Mouse (Mus musculus): ENCODE data around the gene Ctnnbip1. TPM values are rescaled to one million over a fixed set of nuclear protein-coding genes. Genes with fewer than 3 reads are reported as not detected.
"Not testable (repeated sequence)": the region's sequence is repeated elsewhere in the genome, so short reads cannot be mapped to it uniquely, and the experiment has no call there.

Ctnnbip1 gene
- polyA plus RNA-seq, 1 experiment: 16.0 TPM

DNA sequence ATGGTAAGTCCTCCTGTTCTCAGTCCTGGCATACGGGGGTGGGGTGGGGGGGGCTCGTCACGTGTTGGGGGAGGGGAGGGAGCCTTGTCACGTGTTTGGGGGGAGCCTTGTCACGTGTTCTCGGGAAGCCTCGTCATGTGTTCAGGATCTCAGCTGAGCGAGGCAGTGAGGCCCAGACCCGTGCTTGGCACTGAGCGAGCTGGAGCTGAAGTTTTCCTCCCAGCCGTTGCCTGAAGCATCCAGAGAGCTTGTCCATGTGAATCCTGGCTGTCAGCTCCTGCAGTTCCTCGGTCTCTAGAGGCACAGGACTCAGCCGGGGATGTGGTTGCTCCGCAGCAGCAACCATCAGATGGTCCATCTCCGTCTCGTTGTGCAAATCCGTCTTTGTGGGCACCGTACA lies 88.0 kb downstream of the Ctnnbip1 start:
- no peak for DNase-seq
- TF ChIP-seq POLR2A (IDR thresholded peaks at IDR 0.05; ENCODE audit: borderline replicate concordance, extremely low read depth, low read depth, low read length) (no peak), CTCF (IDR thresholded peaks at IDR 0.05; ENCODE audit: insufficient read depth, low read length) (no peak)
- 81% methylated on average over 18 of the region's 18 CpGs for WGBS
- Histone ChIP-seq H3K4me1 (ENCODE audit: control insufficient read depth, insufficient read depth, low read length) (peaks cover 8% of the 10 kb centered on the region), H3K4me3 (replicated peaks; ENCODE audit: extremely low read depth, low read depth, low read length) (no peak overlapping the region)

DNA sequence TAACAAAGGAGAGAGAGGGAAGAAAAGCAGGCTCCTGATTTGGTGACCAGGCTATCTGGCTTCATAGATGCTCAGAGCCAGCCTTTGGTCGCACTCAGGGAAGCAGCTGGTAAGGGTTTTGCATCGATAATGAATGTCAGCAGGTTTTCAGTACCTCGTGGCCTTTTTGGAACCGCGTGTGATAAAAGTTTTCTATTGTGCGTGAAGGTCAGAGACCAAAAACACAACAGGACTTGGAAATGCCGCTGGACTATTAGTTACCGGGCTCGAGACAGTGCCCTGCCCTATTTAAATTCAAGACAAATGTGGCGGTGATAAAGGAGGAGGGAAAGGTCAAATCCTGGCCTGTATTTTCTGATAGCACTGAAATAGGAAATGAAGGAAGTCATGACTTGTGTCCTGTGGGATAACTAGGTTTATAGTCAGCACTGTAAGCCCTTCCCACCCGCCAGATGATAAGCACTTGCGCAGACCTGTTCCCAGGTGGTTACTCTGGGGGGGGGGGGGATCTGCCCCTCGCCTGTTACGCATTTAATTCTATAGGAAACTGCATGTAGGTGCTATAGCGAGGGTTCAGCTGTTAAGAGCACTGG lies 88.8 kb downstream of the Ctnnbip1 start:
- no peak for DNase-seq
- 62% methylated on average over 15 of the region's 15 CpGs for WGBS
- no peak for TF ChIP-seq CTCF (IDR thresholded peaks at IDR 0.05; ENCODE audit: insufficient read depth, low read length)
- no peak for TF ChIP-seq POLR2A (IDR thresholded peaks at IDR 0.05; ENCODE audit: borderline replicate concordance, extremely low read depth, low read depth, low read length)
- Histone ChIP-seq H3K4me3 (replicated peaks; ENCODE audit: extremely low read depth, low read depth, low read length) (no peak overlapping the region), H3K4me1 (ENCODE audit: control insufficient read depth, insufficient read depth, low read length) (peaks cover 8% of the 10 kb centered on the region)

DNA sequence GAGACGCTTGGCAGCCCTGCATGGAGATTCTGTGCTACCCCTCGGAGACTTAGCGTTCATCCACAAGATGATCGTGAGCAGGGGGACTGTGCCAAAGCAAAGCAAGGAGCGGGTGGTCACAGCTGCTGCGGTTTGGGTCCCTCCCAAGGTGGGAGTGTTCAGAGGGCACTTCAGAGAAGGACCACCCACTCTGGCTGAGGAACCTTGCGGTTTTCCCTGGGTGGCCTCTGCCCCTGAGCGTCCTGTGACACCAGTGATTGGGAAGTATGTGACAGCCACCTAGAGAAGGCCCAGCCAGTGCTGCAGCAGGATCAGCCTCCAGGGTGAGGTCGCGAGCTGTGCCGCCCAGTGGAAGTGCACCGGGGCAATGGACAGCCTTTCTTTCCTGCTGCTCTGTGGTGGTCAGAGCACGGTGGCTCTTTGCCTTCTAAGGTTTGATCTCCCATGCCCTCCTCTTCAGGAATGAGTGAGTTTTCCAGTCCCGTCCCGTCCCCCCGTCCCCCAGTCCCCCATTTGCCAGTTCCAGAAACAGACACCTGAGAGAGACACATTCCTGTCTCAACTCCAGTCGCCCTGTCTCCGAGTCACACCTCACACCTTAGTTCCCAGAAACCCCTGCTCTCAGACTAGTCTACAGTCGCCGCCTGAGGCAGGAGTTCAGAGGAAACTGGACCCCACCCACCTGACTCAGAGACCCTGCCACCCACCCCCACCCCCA lies 89.7 kb downstream of the Ctnnbip1 start:
- no peak for DNase-seq
- WGBS: 44% methylated on average over 20 of the region's 20 CpGs
- Histone ChIP-seq H3K4me1 (ENCODE audit: control insufficient read depth, insufficient read depth, low read length) (peaks cover 6% of the 10 kb centered on the region), H3K4me3 (replicated peaks; ENCODE audit: extremely low read depth, low read depth, low read length) (no peak overlapping the region)
- TF ChIP-seq CTCF (IDR thresholded peaks at IDR 0.05; ENCODE audit: insufficient read depth, low read length): no peak
- TF ChIP-seq POLR2A (IDR thresholded peaks at IDR 0.05; ENCODE audit: borderline replicate concordance, extremely low read depth, low read depth, low read length): no peak

DNA sequence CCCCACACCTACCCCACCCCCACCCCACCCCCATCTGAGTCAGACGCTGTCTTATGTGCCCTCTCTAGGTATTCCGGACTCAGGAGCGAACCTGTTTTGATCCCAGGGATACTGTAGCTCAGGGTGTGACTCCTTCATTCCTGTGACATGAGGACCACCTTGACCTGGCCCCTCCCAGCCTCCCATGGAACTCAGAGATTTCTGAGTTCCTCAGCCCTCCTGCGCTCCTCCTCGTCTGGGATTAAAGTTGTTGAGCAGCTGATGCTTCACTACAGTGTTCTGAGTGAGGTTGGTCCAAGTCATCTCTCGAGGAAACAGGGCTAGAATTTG lies 90.2 kb downstream of the Ctnnbip1 start:
- TF ChIP-seq POLR2A (IDR thresholded peaks at IDR 0.05; ENCODE audit: borderline replicate concordance, extremely low read depth, low read depth, low read length): no peak
- TF ChIP-seq CTCF (IDR thresholded peaks at IDR 0.05; ENCODE audit: insufficient read depth, low read length): no peak
- no peak for DNase-seq
- WGBS: 79% methylated on average over 6 of the region's 6 CpGs
- Histone ChIP-seq H3K4me1 (ENCODE audit: control insufficient read depth, insufficient read depth, low read length) (peaks cover 6% of the 10 kb centered on the region), H3K4me3 (replicated peaks; ENCODE audit: extremely low read depth, low read depth, low read length) (no peak overlapping the region)

DNA sequence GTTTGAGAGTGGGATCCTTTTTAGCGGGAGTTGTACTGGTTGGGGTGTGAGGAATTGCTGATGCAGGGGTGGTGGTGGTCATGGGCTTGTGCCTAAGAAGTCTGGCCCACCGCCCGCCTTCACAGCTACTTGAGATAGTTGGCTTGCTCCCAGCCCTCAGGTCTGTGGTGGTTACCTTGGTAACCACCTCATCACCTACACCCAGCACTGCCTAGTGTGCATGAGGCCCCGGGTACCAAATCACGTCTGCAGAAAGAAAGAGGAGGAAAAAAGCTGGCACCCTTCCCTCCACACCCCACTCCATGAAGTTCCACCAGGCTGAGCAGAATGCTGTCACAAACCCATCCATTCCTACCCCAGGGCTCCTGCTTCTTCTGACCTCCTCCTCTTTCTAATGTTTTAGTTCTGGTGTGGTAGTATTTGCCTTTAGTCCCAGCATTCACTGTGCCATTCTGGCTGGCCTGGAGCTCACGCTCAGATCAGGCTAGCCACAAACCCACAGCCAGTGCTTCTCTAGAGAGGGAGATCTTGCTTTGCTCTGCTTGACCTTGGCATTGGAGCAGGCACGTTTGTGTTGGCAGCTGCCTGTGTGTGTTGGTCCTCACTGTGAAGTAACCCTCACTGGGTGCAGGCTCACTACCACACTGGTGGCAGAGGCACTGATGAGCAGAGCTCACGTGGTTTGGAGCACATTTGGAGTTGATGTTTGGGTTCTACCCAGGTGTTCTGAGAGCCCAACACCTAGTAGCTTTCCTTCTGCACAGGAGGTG lies 91.4 kb downstream of the Ctnnbip1 start:
- whole genome bisulfite sequencing: 68% methylated on average over 8 of the region's 8 CpGs
- TF ChIP-seq CTCF (IDR thresholded peaks at IDR 0.05; ENCODE audit: insufficient read depth, low read length) (no peak), POLR2A (IDR thresholded peaks at IDR 0.05; ENCODE audit: borderline replicate concordance, extremely low read depth, low read depth, low read length) (no peak)
- no peak overlapping the region for H3K4me3 ChIP-seq (replicated peaks; ENCODE audit: extremely low read depth, low read depth, low read length)
- H3K4me1 ChIP-seq (ENCODE audit: control insufficient read depth, insufficient read depth, low read length): peaks cover 6% of the 10 kb centered on the region
- no peak for DNase-seq

DNA sequence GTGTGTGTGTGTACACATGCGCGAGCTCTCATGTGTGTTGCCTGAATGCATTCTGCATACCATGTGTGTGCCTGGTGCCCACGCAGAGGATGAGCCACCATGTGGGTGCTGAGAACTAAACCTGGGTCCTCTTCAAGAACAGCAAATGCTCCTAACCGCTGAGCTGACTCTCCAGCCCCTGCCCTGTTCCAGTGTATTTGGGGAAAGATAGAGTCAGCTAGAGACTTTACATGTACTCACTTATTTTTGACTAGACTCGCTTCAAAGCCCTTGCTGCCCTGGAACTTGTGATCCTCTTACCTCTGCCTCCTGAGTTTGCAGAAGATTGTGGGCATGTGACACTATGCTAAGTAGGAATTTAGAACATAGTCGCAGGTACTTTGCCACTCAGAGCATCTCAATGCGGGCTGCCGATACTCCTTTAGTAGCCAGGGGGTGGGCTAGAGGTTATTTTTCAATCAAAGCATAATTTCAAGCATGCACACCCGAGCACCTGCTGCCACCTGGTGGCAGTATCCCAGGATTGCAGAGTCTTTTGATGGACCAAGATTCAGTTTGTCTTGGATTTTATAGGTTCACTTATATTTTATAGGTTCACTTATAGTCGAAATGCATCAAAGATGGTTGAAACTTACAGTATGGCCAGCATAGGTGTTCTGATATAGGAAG lies 93.5 kb downstream of the Ctnnbip1 start:
- TF ChIP-seq CTCF (IDR thresholded peaks at IDR 0.05; ENCODE audit: insufficient read depth, low read length): peak; percentile 89
- no peak for TF ChIP-seq POLR2A (IDR thresholded peaks at IDR 0.05; ENCODE audit: borderline replicate concordance, extremely low read depth, low read depth, low read length)
- Histone ChIP-seq H3K4me3 (replicated peaks; ENCODE audit: extremely low read depth, low read depth, low read length) (no peak overlapping the region), H3K4me1 (ENCODE audit: control insufficient read depth, insufficient read depth, low read length) (peaks cover 6% of the 10 kb centered on the region)
- WGBS: 47% methylated on average over 10 of the region's 10 CpGs
- peak; percentile 45 for DNase-seq

DNA sequence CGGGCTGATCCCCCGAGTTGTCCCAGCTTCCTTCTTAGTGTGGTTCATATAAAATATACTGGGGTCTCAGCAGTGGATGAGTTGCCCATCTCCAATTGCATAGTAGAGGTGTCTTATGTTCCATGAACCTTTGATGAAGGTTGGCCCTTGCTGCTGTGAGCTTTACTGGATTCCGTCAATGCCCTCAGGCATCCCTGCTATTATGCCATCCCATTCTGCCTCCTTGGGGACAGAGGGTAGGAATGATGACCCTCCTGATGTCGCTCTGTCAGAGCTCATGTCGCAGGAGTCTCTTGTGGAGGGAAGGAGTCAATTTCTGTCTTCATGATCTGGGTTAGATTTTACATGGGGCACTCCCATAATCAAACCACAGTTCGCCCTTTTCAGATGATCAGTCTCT lies 95.5 kb downstream of the Ctnnbip1 start:
- not testable (repeated sequence) for H3K4me1 ChIP-seq (ENCODE audit: control insufficient read depth, insufficient read depth, low read length); DNase-seq; H3K4me3 ChIP-seq (replicated peaks; ENCODE audit: extremely low read depth, low read depth, low read length)
- WGBS: 70% methylated on average over 6 of the region's 6 CpGs

DNA sequence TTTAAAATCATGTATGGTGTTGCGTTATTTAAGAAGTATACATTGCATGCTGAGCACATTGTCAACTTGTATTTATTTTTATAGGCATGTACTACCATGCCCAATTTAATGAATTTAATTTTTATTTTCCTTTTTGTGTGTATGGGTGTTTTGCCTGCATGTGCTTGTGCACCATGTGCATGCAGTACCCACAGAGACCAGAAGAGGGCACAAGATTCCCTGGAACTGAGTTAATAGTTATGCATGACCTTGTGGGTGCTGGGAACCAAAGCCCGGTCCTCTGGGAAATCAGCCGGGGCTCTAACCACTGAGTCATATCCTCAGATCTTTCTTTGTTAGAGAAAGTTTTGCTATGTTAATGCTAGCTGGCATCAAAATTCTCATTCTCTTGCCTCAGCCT lies 96.8 kb downstream of the Ctnnbip1 start:
- 98% methylated on average over 3 of the region's 3 CpGs for WGBS

More for the DNA sequence above, 96.8 kb downstream of the Ctnnbip1 start:
- no peaks in the 10 kb centered on the region for H3K4me1 ChIP-seq (ENCODE audit: control insufficient read depth, insufficient read depth, low read length)
- DNase-seq: no peak
- H3K4me3 ChIP-seq (replicated peaks; ENCODE audit: extremely low read depth, low read depth, low read length): no peak overlapping the region
- TF ChIP-seq CTCF (IDR thresholded peaks at IDR 0.05; ENCODE audit: insufficient read depth, low read length) (no peak), POLR2A (IDR thresholded peaks at IDR 0.05; ENCODE audit: borderline replicate concordance, extremely low read depth, low read depth, low read length) (no peak)

Other genes with a start within 250 kb of the Ctnnbip1 start
- 32.0 and 43.8 TPM in 2 replicates for gene Kif1b, start 210.5 kb upstream of the Ctnnbip1 start, polyA plus RNA-seq (2012; rRNA removed)
- gene Ube4b, start 91.5 kb upstream of the Ctnnbip1 start, polyA plus RNA-seq (2012; rRNA removed): 51.0 and 53.3 TPM in 2 replicates
- gene Rbp7, start 63.3 kb upstream of the Ctnnbip1 start, polyA plus RNA-seq (2012; rRNA removed): 2.1 and 2.2 TPM in 2 replicates
- gene Tmem274, start 40.9 kb upstream of the Ctnnbip1 start, polyA plus RNA-seq (2012; rRNA removed): not detected in 2 replicates
- gene Nmnat1, start 33.0 kb upstream of the Ctnnbip1 start, polyA plus RNA-seq (2012; rRNA removed): 4.1 and 4.5 TPM in 2 replicates
- gene Lzic, start 33.0 kb upstream of the Ctnnbip1 start, polyA plus RNA-seq (2012; rRNA removed): 9.6 and 11.6 TPM in 2 replicates
- gene Clstn1, start 68.2 kb downstream of the Ctnnbip1 start, polyA plus RNA-seq (2012; rRNA removed): 93.8 and 111 TPM in 2 replicates
- gene Pik3cd, start 184.3 kb downstream of the Ctnnbip1 start, polyA plus RNA-seq (2012; rRNA removed): 14.6 and 19.3 TPM in 2 replicates
- 34.0 TPM in 2 replicates for gene Tmem201, start 219.8 kb downstream of the Ctnnbip1 start, polyA plus RNA-seq (2012; rRNA removed)

Data from lung, adult 2 months (tissue).